Mouse (Mus musculus): ENCODE results near the gene Dhx38. TPM values are rescaled to one million over a fixed set of nuclear protein-coding genes. Genes with fewer than 3 reads are reported as not detected.

The Dhx38 gene
- total RNA-seq (2021): 10 to 100 TPM; 13.1 to 13.2 TPM
- 8.6 and 9.7 TPM in 2 replicates for polyA plus RNA-seq (2012; rRNA removed)
- long read RNA-seq, full-length matches to known transcripts: 7 of 17 reads
- long read RNA-seq, partial matches to known transcripts: 3 of 17 reads
- long read RNA-seq, other reads (novel, unspliced or antisense): 7 of 17 reads

GRCm38 (mm10) chr8:109565498-109566333 is at the start of gene Dhx38, which contains the start of gene Txnl4b:
Dhx38 (minus strand) TSS chr8:109565861.
Txnl4b (plus strand) TSS chr8:109565892.
- Histone ChIP-seq H3K9ac (ENCODE audit: low read depth, low read length) (peak within 1 kb of the TSS; percentile 81), H3K27ac (peak within 1 kb of the TSS; percentile 92), H3K4me3 (peak within 1 kb of the TSS; percentile 84), H3K36me3 (ENCODE audit: control insufficient read depth, insufficient read depth, low read length) (no peaks in the 10 kb centered on the region; the same call in 1 of the 2 replicates), H3K27me3 (ENCODE audit: control insufficient read depth, insufficient read depth, low read length) (no peaks in the 10 kb centered on the region), H3K4me1 (ENCODE audit: control insufficient read depth, insufficient read depth, low read length) (no peaks in the 10 kb centered on the region), H3K79me2 (replicated peaks; ENCODE audit: control insufficient read depth, insufficient read depth, low read length) (no peaks in the 10 kb centered on the region)
- intact Hi-C loops (cut with DNase I): loop anchor here (1.0 to 10.0 kb wide), 4 partner anchors 43 to 1981 kb away; partner anchors contain the start of genes Ap1g1, Dhodh, Phlpp2 and Psmd7
- WGBS: under 1% methylated on average over 52 of the region's 52 CpGs
- DNase-seq: peak; percentile 97 to 99
- no peak for TF ChIP-seq CTCF (IDR thresholded peaks at IDR 0.05)
- TF ChIP-seq POLR2A (IDR thresholded peaks at IDR 0.05; ENCODE audit: insufficient read depth, low read depth, low read length): no peak
- peak; percentile 88 for TF ChIP-seq EP300 (IDR thresholded peaks at IDR 0.05; ENCODE audit: insufficient read depth, low read depth, low read length)

GRCm38 (mm10) chr8:109614243-109615210 is 48.9 kb upstream of the Dhx38 start, which contains the start of gene Pkd1l3:
Pkd1l3 (plus strand) TSS chr8:109614517.
- no peak within 1 kb of the TSS for H3K27ac ChIP-seq
- H3K79me2 ChIP-seq (replicated peaks; ENCODE audit: control insufficient read depth, insufficient read depth, low read length): no peaks in the 10 kb centered on the region
- no peaks in the 10 kb centered on the region for H3K27me3 ChIP-seq (ENCODE audit: control insufficient read depth, insufficient read depth, low read length)
- TF ChIP-seq CTCF (IDR thresholded peaks at IDR 0.05): peak; percentile 31; the same call in 1 of the 2 replicates
- TF ChIP-seq EP300 (IDR thresholded peaks at IDR 0.05; ENCODE audit: insufficient read depth, low read depth, low read length): no peak
- no peaks in the 10 kb centered on the region for H3K36me3 ChIP-seq (ENCODE audit: control insufficient read depth, insufficient read depth, low read length)
- no peak within 1 kb of the TSS; the same call in 1 of the 2 replicates for H3K9ac ChIP-seq (ENCODE audit: low read depth, low read length)
- peak within 1 kb of the TSS; percentile 22; the same call in 1 of the 2 replicates for H3K4me3 ChIP-seq
- DNase-seq: no peak
- intact Hi-C loops (cut with DNase I): no loop called here
- WGBS: 29% methylated on average over 27 of the region's 27 CpGs
- H3K4me1 ChIP-seq (ENCODE audit: control insufficient read depth, insufficient read depth, low read length): no peaks in the 10 kb centered on the region

- H3K9ac ChIP-seq (ENCODE audit: low read depth, low read length): no peak overlapping the region
- intact Hi-C loops (cut with DNase I): loop anchor here (5.0 kb wide), 2 partner anchors 83 to 173 kb away; partner anchors contain the start of gene Ist1
- H3K4me3 ChIP-seq: peak overlapping the region; percentile 69
- no peaks in the 10 kb centered on the region for H3K79me2 ChIP-seq (replicated peaks; ENCODE audit: control insufficient read depth, insufficient read depth, low read length)
- 2% methylated on average over 5 of the region's 5 CpGs for WGBS
- TF ChIP-seq POLR2A (IDR thresholded peaks at IDR 0.05; ENCODE audit: insufficient read depth, low read depth, low read length) (no peak), CTCF (IDR thresholded peaks at IDR 0.05) (no peak), EP300 (IDR thresholded peaks at IDR 0.05; ENCODE audit: insufficient read depth, low read depth, low read length) (no peak)
- no peaks in the 10 kb centered on the region for H3K27me3 ChIP-seq (ENCODE audit: control insufficient read depth, insufficient read depth, low read length)
- H3K27ac ChIP-seq: peak overlapping the region; percentile 90
- no peaks in the 10 kb centered on the region for H3K36me3 ChIP-seq (ENCODE audit: control insufficient read depth, insufficient read depth, low read length)
- peaks cover 5% of the 10 kb centered on the region for H3K4me1 ChIP-seq (ENCODE audit: control insufficient read depth, insufficient read depth, low read length)
- DNase-seq: no peak
Measured at GRCm38 (mm10) chr8:109609153-109609502, 43.5 kb upstream of the Dhx38 start.

- Histone ChIP-seq H3K4me1 (ENCODE audit: control insufficient read depth, insufficient read depth, low read length) (peaks cover 5% of the 10 kb centered on the region), H3K4me3 (peak within 1 kb of the TSS; percentile 69), H3K9ac (ENCODE audit: low read depth, low read length) (peak within 1 kb of the TSS; percentile 73), H3K36me3 (ENCODE audit: control insufficient read depth, insufficient read depth, low read length) (no peaks in the 10 kb centered on the region), H3K79me2 (replicated peaks; ENCODE audit: control insufficient read depth, insufficient read depth, low read length) (no peaks in the 10 kb centered on the region), H3K27ac (peak within 1 kb of the TSS; percentile 90), H3K27me3 (ENCODE audit: control insufficient read depth, insufficient read depth, low read length) (no peaks in the 10 kb centered on the region)
- peak; percentile 95 for TF ChIP-seq POLR2A (IDR thresholded peaks at IDR 0.05; ENCODE audit: insufficient read depth, low read depth, low read length)
- peak; percentile 29 for TF ChIP-seq CTCF (IDR thresholded peaks at IDR 0.05)
- TF ChIP-seq EP300 (IDR thresholded peaks at IDR 0.05; ENCODE audit: insufficient read depth, low read depth, low read length): peak; percentile 55; the same call in 1 of the 2 replicates
- intact Hi-C loops (cut with DNase I): loop anchor here (1.0 to 5.0 kb wide), 3 partner anchors 42 to 174 kb away; partner anchors contain the start of gene Ist1
- under 1% methylated on average over 42 of the region's 42 CpGs for WGBS
- peak; percentile 96 to 98 for DNase-seq
Measured at GRCm38 (mm10) chr8:109608271-109609152, 42.9 kb upstream of the Dhx38 start, which contains the start of gene Dhodh. Dhodh (minus strand) TSS chr8:109608673.
